Mouse (Mus musculus) cerebellum, adult 2 months (tissue): Measurements from ENCODE around the gene Tm9sf1.

Experiments used
- CTCF ChIP-seq: fragments of 200-500 bp; IDR thresholded peaks from 2 replicates; pipeline ENCODE4 v1.5.1; 2011; ENCODE audit warnings: low read depth, mild to moderate bottlenecking, control low read depth, low read length, moderate library complexity, borderline replicate concordance; ENCODE audit not compliant: insufficient read depth
- POLR2A ChIP-seq: fragments of 200-500 bp; IDR thresholded peaks from 2 replicates; pipeline ENCODE4 v1.6.1; 2011; ENCODE audit warnings: low read length, control low read depth, borderline replicate concordance; ENCODE audit not compliant: insufficient read depth

GRCm38 (mm10) chr14:55613346-55613745 lies 30.3 kb downstream of the Tm9sf1 start:
- no peak for TF ChIP-seq POLR2A
- TF ChIP-seq CTCF = no peak
